Mouse (Mus musculus) heart, embryonic 14.5 days (tissue): Measurements from ENCODE around the gene Arhgef3. TPM values are rescaled to one million over a fixed set of nuclear protein-coding genes. Genes with fewer than 3 reads are reported as not detected.

ENCODE experiments used
- ATAC-seq: fragments of 200-750 bp; cut with Nextera tagmentation; 2 replicates; pipeline ENCODE4 v1.8.0; 2017; ENCODE audit warnings: low read depth, moderate TSS enrichment; ENCODE audit not compliant: insufficient number of reproducible peaks, insufficient read depth, low FRiP score
- H3K27ac ChIP-seq, 2 experiments: fragments of 200-500 bp in 1 of 2; fragments of 300-500 bp in 1 of 2; sonication (generic) in 1 of 2; replicated peaks in 1 of 2; 2 replicates each; pipeline ENCODE4 v1.5.1; 2012 to 2014; ENCODE audit warnings: low read depth in 2 of 2, low read length in 2 of 2, control low read depth in 1 of 2, mild to moderate bottlenecking in 1 of 2, mixed read lengths in 1 of 2; ENCODE audit not compliant: control insufficient read depth in 1 of 2, insufficient read depth in 1 of 2
- H3K27me3 ChIP-seq: fragments of 300-500 bp; sonication (generic); 2 replicates; pipeline ENCODE4 v1.6.1; 2014; ENCODE audit warnings: mild to moderate bottlenecking, low read length, control low read depth; ENCODE audit not compliant: control insufficient read depth, insufficient read depth
- H3K36me3 ChIP-seq: fragments of 300-500 bp; sonication (generic); 2 replicates; pipeline ENCODE4 v1.6.1; 2014; ENCODE audit warnings: mild to moderate bottlenecking, control low read depth, low read length, mixed read lengths; ENCODE audit not compliant: control insufficient read depth, insufficient read depth
- H3K4me1 ChIP-seq, 2 experiments: fragments of 200-500 bp in 1 of 2; fragments of 300-500 bp in 1 of 2; sonication (generic) in 1 of 2; 2 replicates each; pipeline ENCODE4 v1.6.1; 2012 to 2014; ENCODE audit warnings: low read length in 2 of 2, control low read depth in 1 of 2, mixed read lengths in 1 of 2; ENCODE audit not compliant: control insufficient read depth in 2 of 2, insufficient read depth in 2 of 2
- H3K4me2 ChIP-seq: fragments of 300-500 bp; sonication (generic); 2 replicates; pipeline ENCODE4 v1.6.1; 2014; ENCODE audit warnings: mild to moderate bottlenecking, low read length
- H3K4me3 ChIP-seq, 2 experiments: fragments of 200-500 bp in 1 of 2; fragments of 300-500 bp in 1 of 2; sonication (generic) in 1 of 2; 2 replicates each; pipeline ENCODE4 v1.5.1; 2012 to 2014; ENCODE audit warnings: low read length in 2 of 2, mild to moderate bottlenecking in 2 of 2, control low read depth in 1 of 2, low read depth in 1 of 2, moderate library complexity in 1 of 2; ENCODE audit not compliant: control insufficient read depth in 1 of 2, insufficient read depth in 1 of 2
- H3K9ac ChIP-seq: fragments of 300-500 bp; sonication (generic); 2 replicates; pipeline ENCODE4 v1.6.1; 2014; ENCODE audit warnings: mild to moderate bottlenecking, low read length
- H3K9me3 ChIP-seq: fragments of 300-500 bp; sonication (generic); 2 replicates; pipeline ENCODE4 v1.6.1; 2016; ENCODE audit warnings: low read length, control low read depth; ENCODE audit not compliant: control insufficient read depth
- WGBS: fragments of 180-500 bp; shearing (Covaris S2); extraction: QIAGEN DNeasy Blood & Tissue Kit; methylation state at CpG from one replicate; pipeline ENCODE4 v1.1.7; 2014; 5-methylcytosine and 5-hydroxymethylcytosine counted together
- polyA plus RNA-seq: library from polyadenylated mRNA; unstranded; fragments of >200 nt; fragmentation: Nextera tagmentation; extraction: Ambion mirVana; gene quantifications from 2 replicates; pipeline ENCODE4 v1.2.1, GENCODE M21; 2014

Arhgef3 gene
- polyA plus RNA-seq, 1 experiment from 2014 or later = 15.4 TPM

DNA sequence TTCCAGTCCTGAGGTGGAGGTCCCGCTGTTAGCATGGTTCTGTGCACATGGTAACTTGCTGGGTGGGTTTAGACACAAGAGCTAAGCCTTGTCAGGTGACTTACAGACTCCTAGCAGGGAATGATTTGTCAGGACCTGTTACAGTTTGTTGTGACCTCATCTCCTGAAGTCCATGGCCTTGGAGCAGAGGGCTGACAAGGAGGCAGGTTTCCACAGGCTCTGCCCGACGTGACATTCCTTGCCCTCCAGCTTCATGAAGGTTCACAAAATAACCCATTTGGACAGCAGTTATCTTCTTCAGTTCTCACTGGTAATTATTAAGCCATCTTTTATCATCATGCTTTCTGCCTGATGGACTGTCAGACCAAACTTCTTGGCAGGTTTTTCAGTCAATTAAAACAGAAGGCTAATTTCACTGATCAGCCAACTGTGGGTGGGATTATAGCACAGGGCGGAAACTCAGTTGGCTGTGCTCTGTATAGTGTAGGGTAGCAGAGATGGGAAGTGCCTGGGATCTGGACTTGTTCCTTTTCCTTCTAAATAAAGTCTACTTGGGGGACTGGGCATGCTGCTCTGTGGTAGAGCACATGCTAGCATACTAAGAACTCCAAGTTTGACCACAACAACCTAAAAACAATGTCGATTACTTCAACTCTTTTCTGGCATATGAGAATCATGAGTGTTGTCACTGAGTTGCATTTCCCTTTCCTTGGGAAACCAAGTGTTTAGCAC is 187.2 kb downstream of the Arhgef3 start:
- WGBS = 68% methylated on average over 5 of the region's 5 CpGs
- Histone ChIP-seq H3K9me3 (no peaks in the 10 kb centered on the region), H3K4me1 (peaks cover 4 to 10% of the 10 kb centered on the region in 2 experiments; a peak in 3 of 4 replicates), H3K9ac (no peak overlapping the region), H3K27ac (no peak overlapping the region), H3K27me3 (no peaks in the 10 kb centered on the region), H3K4me3 (no peak overlapping the region), H3K36me3 (no peaks in the 10 kb centered on the region), H3K4me2 (no peak overlapping the region)
- ATAC-seq = no peak

DNA sequence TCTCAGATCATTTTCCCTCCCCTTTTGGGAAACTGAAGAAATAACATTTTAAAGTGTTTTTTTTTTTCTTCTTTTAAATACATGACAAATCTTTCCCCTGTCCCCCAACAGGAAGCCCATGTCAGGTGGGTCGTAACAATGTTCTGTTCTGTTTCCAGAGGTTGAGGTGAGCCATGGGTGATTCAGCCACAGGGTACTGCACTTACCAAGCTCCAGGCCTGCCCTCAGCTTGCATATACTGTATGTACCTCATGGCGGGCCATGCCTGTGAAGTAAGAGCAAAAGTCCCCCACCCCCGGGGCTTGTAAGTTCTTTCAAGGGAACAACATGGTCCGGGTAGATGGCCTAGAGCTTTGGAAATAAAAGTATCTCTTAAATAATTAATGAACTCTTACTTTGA is 188.6 kb downstream of the Arhgef3 start:
- H3K27ac ChIP-seq = no peak overlapping the region
- 73% methylated on average over 4 of the region's 4 CpGs for WGBS
- H3K4me2 ChIP-seq = no peak overlapping the region
- no peaks in the 10 kb centered on the region for H3K9me3 ChIP-seq
- no peaks in the 10 kb centered on the region for H3K36me3 ChIP-seq
- H3K27me3 ChIP-seq = no peaks in the 10 kb centered on the region
- peaks cover 3 to 6% of the 10 kb centered on the region in 2 experiments; a peak in 3 of 4 replicates for H3K4me1 ChIP-seq
- H3K4me3 ChIP-seq = no peak overlapping the region
- no peak for ATAC-seq
- no peak overlapping the region for H3K9ac ChIP-seq

GRCm38 (mm10) chr14:27304408-27304807 is 189.7 kb downstream of the Arhgef3 start:
- H3K27me3 ChIP-seq = no peaks in the 10 kb centered on the region
- no peaks in the 10 kb centered on the region for H3K36me3 ChIP-seq
- 78% methylated on average over 4 of the region's 4 CpGs for WGBS
- peaks cover 0 to 3% of the 10 kb centered on the region in 2 experiments; a peak in 2 of 4 replicates for H3K4me1 ChIP-seq
- no peak overlapping the region for H3K9ac ChIP-seq
- H3K9me3 ChIP-seq = no peaks in the 10 kb centered on the region
- H3K27ac ChIP-seq = no peak overlapping the region
- no peak for ATAC-seq
- no peak overlapping the region for H3K4me3 ChIP-seq
- H3K4me2 ChIP-seq = no peak overlapping the region

DNA sequence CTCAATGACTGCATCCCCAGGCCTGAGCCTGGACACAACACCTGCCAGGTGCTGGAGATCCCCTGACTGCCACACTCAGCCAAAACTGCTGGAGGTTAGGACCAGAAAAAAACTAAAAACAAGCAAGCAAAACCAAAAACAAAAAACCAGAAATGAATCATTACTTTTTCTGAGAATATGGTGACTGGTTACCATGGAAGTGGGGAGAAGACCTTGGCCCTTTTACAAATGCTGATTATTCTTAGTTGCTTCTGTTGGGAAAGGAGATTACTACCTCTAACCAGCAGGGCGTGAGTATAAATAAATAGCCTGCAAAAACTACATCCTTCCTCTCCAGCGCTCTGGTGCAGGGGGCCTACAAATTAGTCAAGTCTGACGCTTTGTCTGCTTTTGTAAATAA is 194.1 kb downstream of the Arhgef3 start:
- Histone ChIP-seq H3K9ac (no peak overlapping the region), H3K27ac (no peak overlapping the region), H3K4me1 (no peaks in the 10 kb centered on the region), H3K4me3 (no peak overlapping the region), H3K36me3 (no peaks in the 10 kb centered on the region), H3K9me3 (no peaks in the 10 kb centered on the region), H3K4me2 (no peak overlapping the region), H3K27me3 (no peaks in the 10 kb centered on the region)
- ATAC-seq = no peak
- 75% methylated on average over 3 of the region's 3 CpGs for WGBS

DNA sequence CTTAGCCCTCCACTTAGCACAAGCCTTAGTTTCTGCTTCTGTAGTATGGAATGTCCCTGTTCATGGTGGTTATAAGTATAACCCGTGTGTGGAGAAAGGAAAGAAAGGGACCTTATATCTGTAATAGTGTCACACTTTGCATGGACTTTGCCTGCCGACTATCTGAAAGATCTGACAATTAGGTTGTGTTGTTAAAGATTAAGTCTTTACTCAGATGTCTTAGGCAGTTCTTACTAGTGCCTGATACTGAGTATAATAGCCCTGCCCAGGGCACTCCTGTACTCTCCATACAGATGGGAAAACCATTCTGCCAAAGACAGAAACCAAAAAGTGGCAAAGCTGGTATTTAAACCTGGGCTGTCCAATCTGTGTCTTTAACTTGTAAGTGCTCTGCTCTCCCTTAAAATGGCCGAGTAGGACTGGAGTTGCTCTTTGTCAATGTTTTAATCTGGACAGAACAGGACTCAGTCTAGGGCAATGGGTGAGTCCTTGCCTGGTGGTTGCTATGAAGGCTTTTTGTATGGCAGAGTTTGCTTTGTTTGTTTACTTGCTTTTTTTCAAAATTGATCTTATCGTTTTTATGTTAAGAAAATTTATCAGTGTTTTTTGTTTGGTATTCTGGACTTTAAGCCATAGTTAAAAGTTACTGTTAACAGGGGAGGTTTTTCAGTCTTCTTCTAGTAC is 196.0 kb downstream of the Arhgef3 start:
- Histone ChIP-seq H3K4me1 (no peaks in the 10 kb centered on the region), H3K9me3 (no peaks in the 10 kb centered on the region), H3K9ac (no peak overlapping the region), H3K36me3 (no peaks in the 10 kb centered on the region), H3K27ac (no peak overlapping the region), H3K27me3 (no peaks in the 10 kb centered on the region), H3K4me2 (no peak overlapping the region), H3K4me3 (no peak overlapping the region)
- ATAC-seq = no peak
- WGBS = 62% methylated on average over 4 of the region's 4 CpGs

DNA sequence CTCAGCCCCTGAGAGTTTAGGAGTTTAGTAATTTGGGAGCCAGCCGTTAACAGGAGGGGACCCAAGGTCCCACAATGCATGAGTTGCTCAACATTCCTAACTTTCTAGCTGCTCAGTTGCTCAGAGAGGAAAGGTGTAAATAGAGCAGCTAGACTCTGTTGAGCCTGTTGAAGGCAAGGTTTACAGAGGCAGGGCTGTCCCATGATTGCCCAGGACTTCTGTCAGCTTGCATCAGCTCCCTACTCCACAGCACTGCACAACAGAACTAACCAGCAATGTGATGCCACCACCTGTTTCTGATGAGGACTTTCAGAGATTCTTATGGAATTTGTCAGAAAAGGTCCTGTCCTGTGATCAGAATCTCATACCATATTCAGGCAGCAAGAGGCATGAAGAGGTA is 197.7 kb downstream of the Arhgef3 start:
- Histone ChIP-seq H3K9me3 (no peaks in the 10 kb centered on the region), H3K4me1 (no peaks in the 10 kb centered on the region), H3K36me3 (no peaks in the 10 kb centered on the region), H3K4me2 (no peak overlapping the region), H3K9ac (no peak overlapping the region), H3K4me3 (no peak overlapping the region), H3K27me3 (no peaks in the 10 kb centered on the region), H3K27ac (no peak overlapping the region)
- no peak for ATAC-seq
- WGBS = 86% methylated on average over 1 of the region's 1 CpGs

DNA sequence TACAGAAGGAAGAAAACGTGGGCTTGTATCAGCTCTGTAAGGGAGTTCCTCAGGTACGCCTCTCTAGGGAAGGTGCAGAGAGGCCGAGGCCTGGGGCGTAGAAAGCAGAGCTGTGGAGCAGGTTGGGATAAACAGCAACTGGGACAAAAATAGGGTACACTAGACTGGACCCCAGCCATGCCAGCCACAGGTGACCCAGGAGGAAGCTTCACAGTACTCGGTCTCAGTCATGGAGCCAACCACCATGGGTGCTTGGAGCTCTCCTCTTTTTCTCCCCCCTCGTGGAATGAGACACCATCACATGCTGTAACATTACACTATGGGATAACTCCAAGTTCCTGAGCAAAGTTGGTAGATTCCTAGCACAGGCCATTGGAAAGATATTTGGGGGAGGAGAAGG is 201.0 kb downstream of the Arhgef3 start:
- ATAC-seq = no peak
- no peaks in the 10 kb centered on the region for H3K9me3 ChIP-seq
- H3K27me3 ChIP-seq = no peaks in the 10 kb centered on the region
- no peak overlapping the region for H3K4me3 ChIP-seq
- no peak overlapping the region for H3K27ac ChIP-seq
- no peak overlapping the region for H3K4me2 ChIP-seq
- no peak overlapping the region for H3K9ac ChIP-seq
- H3K4me1 ChIP-seq = peaks cover 7 to 18% of the 10 kb centered on the region in 2 experiments
- no peaks in the 10 kb centered on the region for H3K36me3 ChIP-seq
- 81% methylated on average over 6 of the region's 6 CpGs for WGBS
